Mouse (Mus musculus): Measurements from ENCODE around the gene Tymp. TPM values are rescaled to one million over a fixed set of nuclear protein-coding genes. Genes with fewer than 3 reads are reported as not detected.

Tymp gene
- polyA plus RNA-seq (2014; fragmentation: Nextera tagmentation; extraction: Ambion mirVana): 1.4 and 1.7 TPM in 2 replicates

DNA sequence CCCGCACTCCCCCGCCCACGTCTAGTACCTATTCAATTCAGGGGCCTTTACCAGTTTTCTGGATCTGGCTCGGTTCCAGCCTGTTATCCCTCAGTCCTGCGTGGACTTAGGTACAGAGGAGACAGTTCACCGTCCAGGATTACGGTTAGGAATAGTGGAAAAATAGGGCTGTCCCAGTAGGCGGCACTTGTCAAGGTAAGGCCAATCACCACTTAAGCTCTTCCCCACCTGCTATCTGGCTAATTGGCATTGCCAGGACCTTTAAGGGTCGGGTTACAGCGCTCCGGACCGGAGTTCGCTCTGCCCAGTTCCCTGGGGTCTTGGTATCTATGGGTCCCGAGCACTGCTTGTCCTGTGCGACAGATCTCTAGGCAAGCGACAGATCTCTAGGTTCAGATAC, at the start of gene Tymp:
TSS of gene Tymp (minus strand) at position 83 of the 400 bp plus-strand sequence.
- WGBS: 18% methylated on average over 16 of the region's 16 CpGs
- H3K36me3 ChIP-seq (ENCODE audit: control insufficient read depth, insufficient read depth, low read length): no peaks in the 10 kb centered on the region
- no peaks in the 10 kb centered on the region for H3K9me3 ChIP-seq (ENCODE audit: control insufficient read depth, low read length)
- H3K4me3 ChIP-seq (ENCODE audit: low read depth, low read length): no peak within 1 kb of the TSS
- H3K4me1 ChIP-seq (replicated peaks; ENCODE audit: control insufficient read depth, insufficient read depth, low read length): peaks cover 4% of the 10 kb centered on the region
- no peak within 1 kb of the TSS for H3K27ac ChIP-seq (ENCODE audit: low read depth, low read length)
- no peak for ATAC-seq (ENCODE audit: low FRiP score)
- peaks cover 32% of the 10 kb centered on the region for H3K27me3 ChIP-seq (ENCODE audit: control insufficient read depth, insufficient read depth, low read length)
- no peak within 1 kb of the TSS for H3K4me2 ChIP-seq (replicated peaks; ENCODE audit: low read depth, low read length)
- no peak within 1 kb of the TSS for H3K9ac ChIP-seq (ENCODE audit: low read depth, low read length)
- no peak for DNase-seq (ENCODE audit: low spot score)

- H3K27ac ChIP-seq (ENCODE audit: low read depth, low read length): no peak within 1 kb of the TSS
- peaks cover 7% of the 10 kb centered on the region; the same call in 1 of the 2 replicates for H3K36me3 ChIP-seq (ENCODE audit: control insufficient read depth, insufficient read depth, low read length)
- H3K4me3 ChIP-seq (ENCODE audit: low read depth, low read length): no peak within 1 kb of the TSS
- ATAC-seq (ENCODE audit: low FRiP score) (no peak), DNase-seq (ENCODE audit: low spot score) (no peak)
- 23% methylated on average over 6 of the region's 6 CpGs for WGBS
- no peaks in the 10 kb centered on the region; the same call in 1 of the 2 replicates for H3K4me1 ChIP-seq (replicated peaks; ENCODE audit: control insufficient read depth, insufficient read depth, low read length)
- no peaks in the 10 kb centered on the region for H3K27me3 ChIP-seq (ENCODE audit: control insufficient read depth, insufficient read depth, low read length)
- no peak within 1 kb of the TSS for H3K4me2 ChIP-seq (replicated peaks; ENCODE audit: low read depth, low read length)
- H3K9ac ChIP-seq (ENCODE audit: low read depth, low read length): no peak within 1 kb of the TSS
- no peaks in the 10 kb centered on the region for H3K9me3 ChIP-seq (ENCODE audit: control insufficient read depth, low read length)
These were observed 48.9 kb upstream of the Tymp start, which contains the start of gene Cpt1b for GRCm38 (mm10) chr15:89425711-89426121. Gene Cpt1b, minus strand, starts transcription at chr15:89425863.

GRCm38 (mm10) chr15:89424621-89425020, 47.8 kb upstream of the Tymp start:
- ATAC-seq (ENCODE audit: low FRiP score) (no peak), DNase-seq (ENCODE audit: low spot score) (no peak)
- Histone ChIP-seq H3K9me3 (ENCODE audit: control insufficient read depth, low read length) (no peaks in the 10 kb centered on the region), H3K27ac (ENCODE audit: low read depth, low read length) (no peak overlapping the region), H3K4me3 (ENCODE audit: low read depth, low read length) (no peak overlapping the region), H3K36me3 (ENCODE audit: control insufficient read depth, insufficient read depth, low read length) (peaks cover 8% of the 10 kb centered on the region; the same call in 1 of the 2 replicates), H3K4me2 (replicated peaks; ENCODE audit: low read depth, low read length) (no peak overlapping the region), H3K27me3 (ENCODE audit: control insufficient read depth, insufficient read depth, low read length) (no peaks in the 10 kb centered on the region), H3K4me1 (replicated peaks; ENCODE audit: control insufficient read depth, insufficient read depth, low read length) (no peaks in the 10 kb centered on the region), H3K9ac (ENCODE audit: low read depth, low read length) (no peak overlapping the region)
- 78% methylated on average over 8 of the region's 8 CpGs for WGBS

GRCm38 (mm10) chr15:89421938-89422337, 45.1 kb upstream of the Tymp start:
- H3K4me3 ChIP-seq (ENCODE audit: low read depth, low read length): no peak overlapping the region
- no peaks in the 10 kb centered on the region for H3K9me3 ChIP-seq (ENCODE audit: control insufficient read depth, low read length)
- H3K9ac ChIP-seq (ENCODE audit: low read depth, low read length): no peak overlapping the region
- H3K36me3 ChIP-seq (ENCODE audit: control insufficient read depth, insufficient read depth, low read length): peaks cover 5% of the 10 kb centered on the region; the same call in 1 of the 2 replicates
- DNase-seq (ENCODE audit: low spot score) (no peak), ATAC-seq (ENCODE audit: low FRiP score) (no peak)
- H3K27me3 ChIP-seq (ENCODE audit: control insufficient read depth, insufficient read depth, low read length): no peaks in the 10 kb centered on the region
- H3K27ac ChIP-seq (ENCODE audit: low read depth, low read length): no peak overlapping the region
- no peak overlapping the region for H3K4me2 ChIP-seq (replicated peaks; ENCODE audit: low read depth, low read length)
- H3K4me1 ChIP-seq (replicated peaks; ENCODE audit: control insufficient read depth, insufficient read depth, low read length): no peaks in the 10 kb centered on the region
- WGBS: 94% methylated on average over 9 of the region's 9 CpGs

DNA sequence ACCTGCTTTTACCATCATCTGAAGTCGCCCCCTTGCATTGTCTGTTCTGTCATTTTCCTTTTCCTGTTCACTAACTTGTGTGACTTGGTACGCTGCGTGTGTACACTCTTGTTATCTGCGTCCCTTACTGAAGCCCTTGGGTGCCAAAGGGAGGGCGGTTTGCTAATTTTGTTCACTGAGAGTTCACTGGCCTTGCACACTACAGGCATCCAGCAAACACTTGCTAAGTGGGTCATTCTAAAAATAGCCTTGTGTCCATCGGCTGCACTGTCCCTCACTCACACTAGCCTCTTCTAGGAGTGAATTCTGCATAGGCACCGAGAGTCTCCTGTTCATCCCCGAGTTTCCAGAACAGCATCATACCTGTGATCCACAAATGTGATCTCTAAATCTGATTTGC, 38.4 kb upstream of the Tymp start:
- WGBS: 86% methylated on average over 8 of the region's 8 CpGs
- H3K36me3 ChIP-seq (ENCODE audit: control insufficient read depth, insufficient read depth, low read length): no peaks in the 10 kb centered on the region
- no peak overlapping the region for H3K4me3 ChIP-seq (ENCODE audit: low read depth, low read length)
- H3K9me3 ChIP-seq (ENCODE audit: control insufficient read depth, low read length): no peaks in the 10 kb centered on the region
- H3K9ac ChIP-seq (ENCODE audit: low read depth, low read length): no peak overlapping the region
- no peak for DNase-seq (ENCODE audit: low spot score)
- no peaks in the 10 kb centered on the region for H3K4me1 ChIP-seq (replicated peaks; ENCODE audit: control insufficient read depth, insufficient read depth, low read length)
- H3K27me3 ChIP-seq (ENCODE audit: control insufficient read depth, insufficient read depth, low read length): no peaks in the 10 kb centered on the region
- H3K4me2 ChIP-seq (replicated peaks; ENCODE audit: low read depth, low read length): no peak overlapping the region
- ATAC-seq (ENCODE audit: low FRiP score): no peak
- H3K27ac ChIP-seq (ENCODE audit: low read depth, low read length): no peak overlapping the region

DNA sequence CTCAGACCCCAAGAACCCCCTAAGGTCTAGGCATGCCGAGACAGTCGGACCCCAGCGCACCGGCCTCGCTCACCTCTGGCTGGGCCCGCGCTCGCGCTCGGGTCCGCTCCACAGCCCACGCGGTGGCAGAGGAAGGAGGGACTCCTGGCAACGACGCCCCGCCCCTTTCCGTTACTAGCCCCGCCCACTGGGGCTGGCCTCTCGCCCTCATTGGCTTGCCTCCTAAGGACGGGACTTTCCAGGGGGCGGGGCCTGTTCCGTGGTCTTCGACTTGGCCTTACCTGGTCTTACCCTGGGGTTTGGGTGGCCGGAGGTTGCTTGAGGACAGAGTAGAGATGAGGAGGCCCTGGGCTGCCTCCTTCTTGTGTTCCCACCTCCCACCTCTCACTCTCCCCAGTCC, 33.3 kb upstream of the Tymp start, which contains the start of gene Syce3:
TSS of gene Syce3 (minus strand) at position 386 of the 400 bp plus-strand sequence.
- Histone ChIP-seq H3K4me1 (replicated peaks; ENCODE audit: control insufficient read depth, insufficient read depth, low read length) (no peaks in the 10 kb centered on the region), H3K9me3 (ENCODE audit: control insufficient read depth, low read length) (no peaks in the 10 kb centered on the region; the same call in 1 of the 2 replicates), H3K4me3 (ENCODE audit: low read depth, low read length) (no peak within 1 kb of the TSS), H3K27me3 (ENCODE audit: control insufficient read depth, insufficient read depth, low read length) (no peaks in the 10 kb centered on the region), H3K4me2 (replicated peaks; ENCODE audit: low read depth, low read length) (no peak within 1 kb of the TSS), H3K27ac (ENCODE audit: low read depth, low read length) (no peak within 1 kb of the TSS), H3K36me3 (ENCODE audit: control insufficient read depth, insufficient read depth, low read length) (no peaks in the 10 kb centered on the region), H3K9ac (ENCODE audit: low read depth, low read length) (no peak within 1 kb of the TSS)
- ATAC-seq (ENCODE audit: low FRiP score) (no peak), DNase-seq (ENCODE audit: low spot score) (no peak)
- WGBS: 82% methylated on average over 22 of the region's 24 CpGs

GRCm38 (mm10) chr15:89406691-89407090, 29.9 kb upstream of the Tymp start:
- H3K36me3 ChIP-seq (ENCODE audit: control insufficient read depth, insufficient read depth, low read length): no peaks in the 10 kb centered on the region
- no peaks in the 10 kb centered on the region for H3K4me1 ChIP-seq (replicated peaks; ENCODE audit: control insufficient read depth, insufficient read depth, low read length)
- DNase-seq (ENCODE audit: low spot score) (no peak), ATAC-seq (ENCODE audit: low FRiP score) (no peak)
- H3K9ac ChIP-seq (ENCODE audit: low read depth, low read length): no peak overlapping the region
- no peak overlapping the region for H3K27ac ChIP-seq (ENCODE audit: low read depth, low read length)
- H3K9me3 ChIP-seq (ENCODE audit: control insufficient read depth, low read length): no peaks in the 10 kb centered on the region; the same call in 1 of the 2 replicates
- no peak overlapping the region for H3K4me2 ChIP-seq (replicated peaks; ENCODE audit: low read depth, low read length)
- no peaks in the 10 kb centered on the region for H3K27me3 ChIP-seq (ENCODE audit: control insufficient read depth, insufficient read depth, low read length)
- H3K4me3 ChIP-seq (ENCODE audit: low read depth, low read length): no peak overlapping the region

DNA sequence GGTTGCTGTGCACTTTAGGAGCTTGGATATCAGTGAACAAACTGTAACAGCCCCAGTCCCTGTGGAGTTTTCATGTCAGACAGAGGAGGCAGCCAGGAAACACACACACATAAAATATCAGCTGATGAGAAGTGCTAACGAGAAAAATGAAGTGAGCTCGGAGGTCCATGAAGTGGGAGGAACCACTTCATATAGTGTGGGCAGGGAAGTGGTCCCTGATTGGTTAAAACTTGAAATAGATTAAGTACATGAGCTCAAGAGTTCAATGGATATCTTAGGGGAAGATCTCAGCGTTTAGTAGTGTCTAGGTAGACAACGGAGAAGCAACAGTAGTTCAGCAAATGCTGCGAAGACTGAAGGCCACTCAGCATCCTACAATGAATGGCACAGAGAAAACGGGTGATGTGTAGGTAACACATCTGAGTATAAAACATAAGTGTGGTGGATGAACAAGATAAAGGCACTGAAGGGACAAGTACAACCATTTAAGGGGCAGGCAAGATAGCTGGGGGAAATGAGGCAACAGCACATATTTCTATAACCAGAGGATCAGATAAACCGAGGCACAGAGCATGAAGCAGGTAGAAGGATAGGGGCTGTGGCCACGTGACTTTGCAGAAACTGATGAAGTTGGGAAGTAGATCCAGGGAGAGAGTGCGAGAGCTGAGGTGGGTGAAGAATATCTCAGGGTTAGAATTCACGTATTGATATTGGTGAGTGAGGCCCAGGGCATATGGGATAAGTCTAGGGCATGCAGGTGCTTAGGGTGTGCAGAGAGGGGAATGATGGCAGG, 28.2 kb upstream of the Tymp start:
- Histone ChIP-seq H3K27ac (ENCODE audit: low read depth, low read length) (no peak overlapping the region), H3K27me3 (ENCODE audit: control insufficient read depth, insufficient read depth, low read length) (no peaks in the 10 kb centered on the region), H3K9me3 (ENCODE audit: control insufficient read depth, low read length) (no peaks in the 10 kb centered on the region; the same call in 1 of the 2 replicates), H3K4me3 (ENCODE audit: low read depth, low read length) (no peak overlapping the region), H3K4me2 (replicated peaks; ENCODE audit: low read depth, low read length) (no peak overlapping the region), H3K36me3 (ENCODE audit: control insufficient read depth, insufficient read depth, low read length) (no peaks in the 10 kb centered on the region), H3K4me1 (replicated peaks; ENCODE audit: control insufficient read depth, insufficient read depth, low read length) (no peaks in the 10 kb centered on the region), H3K9ac (ENCODE audit: low read depth, low read length) (no peak overlapping the region)
- no peak for DNase-seq (ENCODE audit: low spot score)
- no peak for ATAC-seq (ENCODE audit: low FRiP score)
- 92% methylated on average over 10 of the region's 10 CpGs for WGBS

- ATAC-seq (ENCODE audit: low FRiP score) (no peak), DNase-seq (ENCODE audit: low spot score) (no peak)
- Histone ChIP-seq H3K36me3 (ENCODE audit: control insufficient read depth, insufficient read depth, low read length) (no peaks in the 10 kb centered on the region), H3K9me3 (ENCODE audit: control insufficient read depth, low read length) (no peaks in the 10 kb centered on the region; the same call in 1 of the 2 replicates), H3K4me3 (ENCODE audit: low read depth, low read length) (no peak overlapping the region), H3K9ac (ENCODE audit: low read depth, low read length) (no peak overlapping the region), H3K27ac (ENCODE audit: low read depth, low read length) (no peak overlapping the region), H3K4me1 (replicated peaks; ENCODE audit: control insufficient read depth, insufficient read depth, low read length) (no peaks in the 10 kb centered on the region), H3K4me2 (replicated peaks; ENCODE audit: low read depth, low read length) (no peak overlapping the region), H3K27me3 (ENCODE audit: control insufficient read depth, insufficient read depth, low read length) (no peaks in the 10 kb centered on the region)
- WGBS: 92% methylated on average over 1 of the region's 1 CpGs
These were observed 25.6 kb upstream of the Tymp start for GRCm38 (mm10) chr15:89402471-89402870.

Data from hindbrain, embryonic 11.5 days (tissue).